Mouse (Mus musculus) left cerebral cortex, postnatal 4 days (tissue): Measurements from ENCODE around the gene Runx1. TPM values are rescaled to one million over a fixed set of nuclear protein-coding genes. Genes with fewer than 3 reads are reported as not detected.
A peak's percentile ranks its signal among the peaks of the same experiment; 100 is the strongest.

Experiments used
- DNase-seq: peaks from one replicate; pipeline ENCODE4 v3.0.0-alpha.2; 2022
- intact Hi-C: fragments of 180-260 bp; cut with DNase I; formaldehyde crosslinking; loops from one replicate; pipeline ENCODE4 v1.15.1; 2025
- total RNA-seq, 2 experiments: library from RNA; stranded (reverse); gene quantifications; 2 replicates each; pipeline ENCODE4 v1.2.3; 2021

Gene Runx1
- total RNA-seq, 2 experiments from 2014 or later = 1.2 to 1.8 TPM

- intact Hi-C loops = no loop called here
- no peak for DNase-seq
Measured at GRCm38 (mm10) chr16:92676630-92677029, 149.3 kb downstream of the Runx1 start.

- intact Hi-C loops = no loop called here
- DNase-seq = no peak
Measured at GRCm38 (mm10) chr16:92675677-92676076, 150.3 kb downstream of the Runx1 start.

GRCm38 (mm10) chr16:92674916-92675450 lies 151.0 kb downstream of the Runx1 start:
- no peak for DNase-seq
- intact Hi-C loops = no loop called here

GRCm38 (mm10) chr16:92674121-92674816 lies 151.7 kb downstream of the Runx1 start:
- intact Hi-C loops = no loop called here
- no peak for DNase-seq

- DNase-seq = no peak
- intact Hi-C loops = no loop called here
Measured at GRCm38 (mm10) chr16:92668807-92669206, 157.1 kb downstream of the Runx1 start.

- intact Hi-C loops = no loop called here
- no peak for DNase-seq
Measured at GRCm38 (mm10) chr16:92661757-92662156, 164.2 kb downstream of the Runx1 start.

- intact Hi-C loops = no loop called here
- DNase-seq = no peak
Measured at GRCm38 (mm10) chr16:92656750-92657149, 169.2 kb downstream of the Runx1 start.

- intact Hi-C loops = no loop called here
- DNase-seq = peak; percentile 21
Measured at GRCm38 (mm10) chr16:92654294-92654950, 171.5 kb downstream of the Runx1 start.

- DNase-seq = no peak
- intact Hi-C loops = no loop called here
Measured at GRCm38 (mm10) chr16:92653816-92654215, 172.1 kb downstream of the Runx1 start.

- no peak for DNase-seq
- intact Hi-C loops = no loop called here
Measured at GRCm38 (mm10) chr16:92651256-92651655, 174.7 kb downstream of the Runx1 start.

GRCm38 (mm10) chr16:92646153-92646552 lies 179.8 kb downstream of the Runx1 start:
- intact Hi-C loops = no loop called here
- DNase-seq = no peak

- DNase-seq = no peak
- intact Hi-C loops = no loop called here
Measured at GRCm38 (mm10) chr16:92645423-92646115, 180.4 kb downstream of the Runx1 start.

GRCm38 (mm10) chr16:92644718-92645422 lies 181.1 kb downstream of the Runx1 start:
- intact Hi-C loops = no loop called here
- DNase-seq = no peak

GRCm38 (mm10) chr16:92644315-92644714 lies 181.6 kb downstream of the Runx1 start:
- DNase-seq = no peak
- intact Hi-C loops = no loop called here

- no peak for DNase-seq
- intact Hi-C loops = no loop called here
Measured at GRCm38 (mm10) chr16:92642283-92642682, 183.7 kb downstream of the Runx1 start.

GRCm38 (mm10) chr16:92641053-92641452 lies 184.9 kb downstream of the Runx1 start:
- no peak for DNase-seq
- intact Hi-C loops = no loop called here

- intact Hi-C loops = no loop called here
- DNase-seq = no peak
Measured at GRCm38 (mm10) chr16:92639093-92639492, 186.9 kb downstream of the Runx1 start.

- no peak for DNase-seq
- intact Hi-C loops = no loop called here
Measured at GRCm38 (mm10) chr16:92637033-92637432, 188.9 kb downstream of the Runx1 start.

- peak; percentile 14 for DNase-seq
- intact Hi-C loops = no loop called here
Measured at GRCm38 (mm10) chr16:92632115-92632763, 193.7 kb downstream of the Runx1 start.

GRCm38 (mm10) chr16:92631637-92632036 lies 194.3 kb downstream of the Runx1 start:
- intact Hi-C loops = no loop called here
- DNase-seq = no peak
